Mouse (Mus musculus) heart, postnatal 0 days (tissue): Measurements from ENCODE around the gene Tsacc.

Source experiments
- CTCF ChIP-seq: IDR thresholded peaks from 2 replicates; pipeline ENCODE4 v1.5.1; 2016; ENCODE audit warnings: antibody characterized with exemption, control low read depth, low read depth
- EP300 ChIP-seq: IDR thresholded peaks from 2 replicates; pipeline ENCODE4 v1.6.1; 2016; ENCODE audit warnings: antibody characterized with exemption, low read depth

DNA sequence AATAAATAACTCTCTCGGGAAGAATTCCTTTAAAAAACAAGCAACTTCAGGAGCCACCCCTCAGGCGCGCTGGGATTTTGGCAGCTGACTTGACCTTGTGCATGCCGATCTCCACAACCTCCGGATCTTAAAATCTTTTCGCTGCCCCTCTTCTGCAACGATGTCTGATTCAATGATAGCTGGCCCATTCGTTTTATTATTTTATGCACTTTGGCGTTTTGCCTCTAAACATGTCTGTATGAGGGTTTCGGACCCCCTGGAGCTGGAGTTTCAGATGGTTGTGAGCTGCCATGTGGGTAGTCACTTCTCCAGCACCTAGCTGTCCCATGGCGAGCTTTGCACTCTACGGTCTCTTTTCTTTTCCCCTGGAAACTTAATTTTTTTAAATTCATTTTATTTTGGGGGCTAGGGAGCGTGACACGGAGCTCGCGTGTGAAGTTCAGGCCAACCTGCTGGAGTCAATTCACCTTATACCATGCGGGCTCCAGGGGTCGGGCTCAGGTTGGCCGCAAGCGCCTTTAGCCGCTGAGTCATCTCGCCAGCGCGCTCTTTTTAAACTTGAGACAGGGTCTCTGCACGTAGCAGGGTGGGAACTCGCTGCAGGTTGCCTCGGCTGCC is 38.7 kb upstream of the Tsacc start:
- no peak for TF ChIP-seq CTCF
- no peak for TF ChIP-seq EP300
